Mouse (Mus musculus) fat pad, adult 2 months (tissue): ENCODE measurements around the gene Grtp1.

ENCODE experiments used
- DNase-seq: peaks from one replicate; pipeline ENCODE4 v3.0.0-alpha.2; 2011; ENCODE audit warnings: low read depth, low spot score; ENCODE audit errors: extremely low read depth

Grtp1 gene

DNA sequence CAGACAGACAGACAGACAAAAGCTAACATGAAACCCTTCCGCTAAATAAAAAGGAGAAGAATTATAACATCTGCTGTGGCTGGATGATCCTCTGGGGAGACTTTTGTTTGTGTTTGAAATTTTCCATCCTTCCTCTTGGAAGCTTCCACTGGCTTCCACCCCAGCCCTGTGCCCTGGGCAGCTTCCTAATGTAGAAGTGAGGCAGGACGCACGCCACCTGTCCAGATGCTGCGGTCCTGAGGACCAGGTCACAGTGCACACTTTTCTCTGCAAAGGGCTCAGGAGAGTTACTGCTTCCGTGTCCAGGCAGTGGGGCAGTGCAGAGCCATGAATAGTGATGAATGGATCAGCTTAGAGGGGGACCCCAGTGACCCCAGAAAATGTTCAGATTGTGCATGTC lies 4.9 kb upstream of the Grtp1 start:
- DNase-seq, result no peak

- DNase-seq, result no peak
These were observed 4.1 kb upstream of the Grtp1 start for GRCm38 (mm10) chr8:13204371-13205140.

GRCm38 (mm10) chr8:13203472-13203871 lies 3.1 kb upstream of the Grtp1 start:
- DNase-seq, result no peak

DNA sequence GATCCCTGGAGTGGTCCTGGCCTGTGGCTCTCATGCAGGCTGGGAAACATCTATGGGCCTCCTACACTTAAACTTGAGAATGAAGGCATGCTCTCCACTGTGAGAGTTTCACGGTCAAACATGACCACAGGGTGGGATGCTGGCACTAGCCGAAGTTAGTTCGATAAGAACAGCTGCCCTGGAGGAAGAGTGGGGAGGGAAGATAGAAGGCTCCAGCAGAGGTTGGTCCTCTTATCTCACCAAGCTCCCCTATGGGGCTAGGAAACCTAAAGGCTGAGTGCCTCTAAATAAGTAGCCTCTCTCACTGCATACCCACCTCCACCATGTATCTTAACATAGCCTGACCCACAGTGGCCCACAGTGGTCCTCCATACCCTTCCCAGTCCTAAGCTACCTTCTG lies 2.4 kb upstream of the Grtp1 start:
- no peak for DNase-seq

DNA sequence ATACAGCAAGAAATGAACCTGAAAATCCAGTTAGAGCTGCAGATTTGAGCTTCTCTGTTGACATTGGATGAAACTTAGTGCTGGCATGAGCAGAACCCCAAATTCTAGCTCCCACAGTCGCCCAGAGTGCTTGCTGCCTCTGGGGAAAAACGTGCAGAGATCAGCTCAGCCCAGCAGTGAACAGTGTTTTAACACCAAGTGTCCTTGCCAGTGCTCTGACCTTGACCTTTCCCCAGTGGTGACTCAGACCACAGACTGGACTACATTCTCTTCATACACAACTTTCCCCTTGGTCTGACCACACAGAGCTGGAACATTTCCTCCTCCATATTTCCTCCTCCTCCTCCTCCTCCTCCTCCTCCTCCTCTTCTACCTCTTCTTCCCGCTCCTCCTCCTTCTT lies 1.6 kb upstream of the Grtp1 start:
- no peak for DNase-seq

DNA sequence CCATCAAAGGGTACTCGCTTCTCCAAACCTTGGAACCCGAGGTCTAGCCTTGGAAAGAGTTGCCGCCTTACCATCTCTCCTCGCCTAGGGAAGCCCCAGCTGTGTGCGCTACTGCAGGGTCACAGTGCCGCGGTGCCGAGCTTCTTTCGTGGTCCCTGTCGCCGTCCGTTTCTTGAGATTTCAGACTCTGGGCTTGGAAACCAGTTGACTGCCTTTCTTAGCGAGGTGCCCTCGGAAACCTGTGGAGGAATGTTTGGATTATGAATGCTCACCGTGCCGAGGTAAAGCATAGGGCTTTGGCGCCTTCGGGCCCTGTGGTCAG lies 554 bp upstream of the Grtp1 start:
- DNase-seq, result no peak

- DNase-seq, result no peak
These were observed 897 bp downstream of the Grtp1 start for GRCm38 (mm10) chr8:13199385-13200061.

GRCm38 (mm10) chr8:13197493-13197892 lies 2.9 kb downstream of the Grtp1 start:
- DNase-seq, result no peak

- no peak for DNase-seq
These were observed 5.6 kb downstream of the Grtp1 start for GRCm38 (mm10) chr8:13194818-13195217.

GRCm38 (mm10) chr8:13190235-13190634 lies 10.2 kb downstream of the Grtp1 start:
- no peak for DNase-seq

DNA sequence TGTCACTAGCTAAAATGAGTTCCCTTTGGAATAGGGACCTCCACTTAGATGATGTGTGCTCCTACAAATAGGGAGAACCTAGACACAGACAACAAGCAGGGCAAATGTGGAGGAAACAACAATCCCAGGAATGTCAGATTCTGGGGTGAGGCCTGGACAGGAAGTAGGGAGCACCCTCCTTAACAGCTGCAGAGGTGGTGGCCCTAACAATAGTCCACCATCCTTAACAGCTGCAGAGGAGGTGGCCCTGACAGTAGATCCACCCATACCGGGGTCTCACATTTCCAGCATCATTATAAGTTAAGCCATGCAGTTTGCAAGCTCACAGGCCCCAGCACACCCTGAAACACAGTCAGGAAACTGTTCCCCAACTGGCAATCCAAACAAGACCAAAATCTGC lies 11.6 kb downstream of the Grtp1 start:
- DNase-seq, result no peak

- no peak for DNase-seq
These were observed 12.3 kb downstream of the Grtp1 start for GRCm38 (mm10) chr8:13188052-13188555.

DNA sequence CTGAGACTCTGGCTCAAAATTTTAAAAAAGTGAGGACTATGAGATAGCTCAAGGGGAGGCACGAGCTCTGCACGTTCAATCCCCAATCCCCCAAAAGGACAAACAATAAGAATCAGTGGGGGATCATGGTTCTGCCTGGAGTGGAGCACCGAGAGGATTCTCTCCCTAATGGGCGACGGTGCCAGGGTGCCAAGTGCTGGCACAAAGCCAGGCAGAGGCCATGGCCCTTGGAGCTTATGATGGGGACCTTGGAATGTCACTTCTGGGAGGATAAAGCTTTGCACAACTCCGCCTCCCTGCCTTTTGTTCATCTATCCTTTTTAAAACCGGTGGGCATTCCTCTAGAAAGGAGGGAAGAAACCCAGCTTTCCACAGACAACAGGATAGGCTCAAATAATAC lies 12.8 kb downstream of the Grtp1 start:
- DNase-seq, result no peak

DNA sequence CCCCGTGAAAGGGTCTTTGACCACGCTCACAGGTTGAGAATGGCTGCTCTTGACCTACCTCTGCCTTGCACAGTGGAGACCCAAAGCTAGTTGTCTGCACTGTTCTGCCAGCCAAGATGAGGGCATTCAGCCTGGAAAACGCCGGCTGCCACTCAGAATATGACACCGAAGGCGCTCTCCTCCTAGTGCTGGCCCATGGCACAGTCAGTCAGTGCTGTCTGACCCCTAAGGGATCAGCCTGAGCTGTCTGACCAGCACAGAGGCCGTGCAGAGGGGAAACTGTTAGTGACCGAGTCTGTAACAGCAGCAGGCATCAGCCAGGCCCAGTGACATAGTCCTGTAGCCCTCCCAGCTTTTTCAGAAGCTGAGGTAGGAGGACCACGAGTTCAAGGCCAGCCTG lies 13.2 kb downstream of the Grtp1 start:
- DNase-seq, result no peak

DNA sequence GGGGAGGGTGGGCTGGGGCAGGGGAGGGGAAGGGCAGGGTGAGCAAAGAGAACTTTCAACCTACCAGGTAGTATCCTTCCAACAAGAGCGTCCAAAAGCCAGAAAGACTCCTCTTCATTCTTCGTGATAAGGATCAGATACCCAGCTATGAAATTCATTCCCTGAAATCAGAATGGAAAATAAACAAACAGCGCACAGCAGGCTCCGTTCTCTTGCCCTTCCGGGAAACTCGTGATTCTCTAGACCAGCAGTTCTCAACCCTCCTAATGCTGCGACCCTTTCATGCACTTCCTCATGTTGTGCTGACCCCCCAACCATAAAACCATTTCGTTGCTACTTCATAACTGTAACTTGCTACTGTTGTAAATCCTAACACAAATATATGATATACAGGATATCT lies 13.6 kb downstream of the Grtp1 start:
- no peak for DNase-seq

- DNase-seq, result no peak
These were observed 18.8 kb downstream of the Grtp1 start for GRCm38 (mm10) chr8:13181691-13181976.

DNA sequence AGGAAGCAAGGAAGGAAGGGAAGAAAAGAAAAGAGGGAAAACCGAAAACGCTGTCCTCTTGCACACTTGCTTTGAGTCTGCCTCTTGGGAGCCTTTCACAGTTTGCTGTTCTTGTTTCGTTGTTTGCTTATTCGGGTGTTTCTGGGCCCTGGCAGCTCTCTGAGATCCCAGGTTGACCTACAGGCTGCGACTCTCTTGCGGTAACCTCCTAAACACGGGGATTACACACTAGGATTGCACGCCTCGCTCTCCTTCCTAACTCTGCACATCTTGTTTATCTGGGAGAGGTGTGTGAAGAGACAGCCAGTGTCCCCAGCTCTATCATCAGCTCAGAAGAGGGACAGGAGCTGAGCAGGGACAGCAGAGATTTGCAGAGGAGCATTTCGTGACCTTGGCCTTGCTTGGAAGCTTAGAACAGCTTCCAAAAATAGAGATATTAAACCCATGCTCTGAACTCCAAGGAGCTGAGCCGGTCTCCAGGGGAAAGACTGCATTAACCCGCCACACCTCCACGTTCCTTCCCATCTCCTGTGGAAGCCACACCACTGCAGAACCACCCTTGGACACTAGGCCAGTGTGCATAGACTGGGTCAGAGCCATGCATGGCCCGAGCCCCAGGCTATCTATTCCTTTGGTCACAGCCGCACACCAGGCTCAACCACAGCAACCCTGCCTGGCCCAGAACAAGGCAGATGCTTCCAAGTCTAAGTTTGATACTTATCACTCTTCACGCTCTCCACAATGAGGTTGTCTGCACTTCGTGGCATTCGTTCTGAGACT lies 19.3 kb downstream of the Grtp1 start:
- DNase-seq, result no peak

DNA sequence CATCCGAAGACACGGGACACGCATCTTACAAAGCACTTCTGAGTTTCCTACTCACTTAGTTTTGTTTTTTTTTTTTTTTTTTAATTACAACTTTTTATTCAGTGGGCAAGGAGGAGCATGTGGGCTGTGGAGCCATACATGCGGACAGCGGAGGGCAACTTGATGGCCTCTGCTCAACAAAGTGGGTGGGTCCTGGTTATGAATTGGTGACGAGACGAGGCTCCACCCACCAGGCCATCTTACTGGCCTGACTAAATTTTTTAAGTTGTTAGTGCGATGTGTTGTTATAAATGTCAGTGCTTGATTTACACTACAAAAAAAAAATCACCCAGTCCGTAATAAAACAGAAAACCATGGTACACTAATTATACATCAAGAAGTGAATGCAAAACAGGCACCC lies 20.0 kb downstream of the Grtp1 start:
- DNase-seq, result no peak

DNA sequence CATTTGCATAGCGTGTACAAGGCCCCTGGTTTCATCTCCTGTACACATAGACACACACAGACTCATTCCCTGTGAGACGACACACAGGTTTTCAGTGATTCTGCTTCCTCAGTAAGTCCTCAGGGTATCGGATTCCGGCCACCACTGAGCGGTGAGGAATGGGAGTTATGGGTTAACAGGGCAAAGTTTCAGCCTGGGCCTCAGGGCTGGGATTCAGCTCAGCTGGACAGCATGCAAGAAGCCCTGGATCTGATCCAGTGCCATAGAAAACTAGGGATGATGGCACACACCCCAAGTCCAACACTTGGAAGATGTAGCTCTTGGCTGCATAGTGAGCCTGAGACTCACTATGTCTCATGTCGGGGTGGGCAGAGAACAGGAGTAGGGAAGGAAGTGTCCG lies 20.5 kb downstream of the Grtp1 start:
- DNase-seq, result no peak

GRCm38 (mm10) chr8:13179482-13179881 lies 20.9 kb downstream of the Grtp1 start:
- no peak for DNase-seq

- DNase-seq, result no peak
These were observed 22.3 kb downstream of the Grtp1 start for GRCm38 (mm10) chr8:13178137-13178536.

GRCm38 (mm10) chr8:13177173-13177852 lies 23.1 kb downstream of the Grtp1 start:
- no peak for DNase-seq
